Mouse (Mus musculus): ENCODE measurements at regions not wholly inside any gene's neighbourhood (a gene's known extent, or its start where the extent isn't known, plus 50 kb on each side); places are given as distances from the start of the nearest gene placed in this dataset.

DNA sequence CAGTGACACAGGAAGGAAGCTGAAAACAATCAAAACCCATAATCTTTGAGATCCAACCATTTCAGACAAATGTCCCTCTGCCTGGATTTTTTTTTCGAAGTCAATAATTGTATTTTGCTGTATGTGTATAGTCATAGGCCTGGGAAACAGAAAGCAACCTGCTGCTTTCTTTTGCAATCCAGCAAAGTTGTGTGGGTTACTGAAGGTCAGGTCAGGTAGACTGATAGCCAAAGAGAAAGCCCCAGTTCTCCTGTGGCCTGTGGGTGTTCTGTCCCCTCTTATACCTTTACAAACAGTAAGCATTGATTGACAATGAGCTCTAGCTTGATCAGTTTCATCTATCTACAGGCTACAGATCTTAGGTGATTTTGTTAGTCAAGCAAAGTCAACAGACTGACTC lies 66.4 kb downstream of the Foxa2 start:
- no peak for DNase-seq (ENCODE audit: low read depth, low spot score)
- TF ChIP-seq ZC3H11A (IDR thresholded peaks at IDR 0.05; ENCODE audit: borderline replicate concordance, low read depth, low read length) (no peak), ZNF384 (IDR thresholded peaks at IDR 0.05; ENCODE audit: low read depth, low read length) (no peak), CHD2 (IDR thresholded peaks at IDR 0.05; ENCODE audit: low read depth, low read length) (no peak), HCFC1 (IDR thresholded peaks at IDR 0.05; ENCODE audit: borderline replicate concordance, insufficient read depth, low read length) (no peak), MAFK (IDR thresholded peaks at IDR 0.05; ENCODE audit: insufficient read depth, low read depth, low read length) (no peak)
- no peak overlapping the region for H3K27ac ChIP-seq (ENCODE audit: insufficient read depth, low read depth, low read length, poor library complexity, severe bottlenecking)
- no peaks in the 10 kb centered on the region for H3K4me1 ChIP-seq (ENCODE audit: control insufficient read depth in 2 of 2, insufficient read depth in 2 of 2, low read length in 2 of 2, poor library complexity in 1 of 2)
- H3K9me3 ChIP-seq (ENCODE audit: control insufficient read depth, insufficient read depth, low read depth, low read length), result no peaks in the 10 kb centered on the region
- H3K36me3 ChIP-seq (ENCODE audit: control insufficient read depth, insufficient read depth, low read length, poor library complexity, severe bottlenecking), result no peaks in the 10 kb centered on the region
- in situ Hi-C loops (cut with MboI; ENCODE audit: low sequenced_read_pairs in 2 of 2, unreplicated experiment in 2 of 2), result no loop called here
- H3K4me3 ChIP-seq (ENCODE audit: insufficient read depth in 1 of 2, low read depth in 1 of 2, low read length in 2 of 2, poor library complexity in 1 of 2, severe bottlenecking in 1 of 2), result no peak overlapping the region
- no peak overlapping the region for H3K9ac ChIP-seq (ENCODE audit: insufficient read depth, low read depth, low read length, poor library complexity, severe bottlenecking)

DNA sequence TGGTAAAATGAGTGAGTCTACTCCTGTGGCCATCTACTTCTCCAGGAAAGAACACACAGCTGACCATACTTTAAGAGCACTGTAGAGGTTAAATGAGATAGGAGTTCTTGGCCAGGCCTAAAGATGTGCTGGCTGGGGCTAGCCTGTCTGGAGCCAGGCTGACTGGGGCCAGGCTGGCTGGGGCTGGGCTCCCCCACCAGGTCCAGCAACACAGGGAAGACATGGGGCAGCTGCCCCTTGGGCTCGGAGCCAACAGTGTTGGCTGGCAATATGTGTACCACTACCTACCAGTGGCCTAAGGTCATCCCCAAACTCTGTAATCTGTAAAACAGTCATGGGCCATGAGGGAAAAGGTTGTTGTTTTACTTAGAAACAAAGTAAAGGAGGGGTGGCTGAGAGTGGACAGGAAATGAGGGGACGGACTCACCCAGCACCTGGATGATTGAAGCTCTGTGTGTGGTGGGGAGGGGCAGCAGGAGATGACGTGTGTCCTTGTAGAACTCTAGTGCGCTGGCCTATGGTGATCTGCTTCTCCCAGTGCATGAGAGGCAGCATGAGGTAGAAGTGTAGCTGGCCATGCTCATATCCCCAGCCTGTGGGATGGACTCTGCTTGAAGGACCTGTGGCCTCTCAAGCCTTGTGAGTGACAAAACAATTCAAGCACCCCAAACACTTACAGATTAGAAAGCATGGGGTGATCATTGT lies 67.0 kb downstream of the Foxa2 start:
- Histone ChIP-seq H3K4me1 (ENCODE audit: control insufficient read depth in 2 of 2, insufficient read depth in 2 of 2, low read length in 2 of 2, poor library complexity in 1 of 2) (no peaks in the 10 kb centered on the region), H3K9me3 (ENCODE audit: control insufficient read depth, insufficient read depth, low read depth, low read length) (no peaks in the 10 kb centered on the region), H3K27ac (ENCODE audit: insufficient read depth, low read depth, low read length, poor library complexity, severe bottlenecking) (no peak overlapping the region), H3K36me3 (ENCODE audit: control insufficient read depth, insufficient read depth, low read length, poor library complexity, severe bottlenecking) (no peaks in the 10 kb centered on the region), H3K9ac (ENCODE audit: insufficient read depth, low read depth, low read length, poor library complexity, severe bottlenecking) (no peak overlapping the region), H3K4me3 (ENCODE audit: insufficient read depth in 1 of 2, low read depth in 1 of 2, low read length in 2 of 2, poor library complexity in 1 of 2, severe bottlenecking in 1 of 2) (no peak overlapping the region)
- DNase-seq (ENCODE audit: low read depth, low spot score), result no peak
- in situ Hi-C loops (cut with MboI; ENCODE audit: low sequenced_read_pairs in 2 of 2, unreplicated experiment in 2 of 2), result no loop called here
- TF ChIP-seq ZNF384 (IDR thresholded peaks at IDR 0.05; ENCODE audit: low read depth, low read length) (no peak), ZC3H11A (IDR thresholded peaks at IDR 0.05; ENCODE audit: borderline replicate concordance, low read depth, low read length) (no peak), HCFC1 (IDR thresholded peaks at IDR 0.05; ENCODE audit: borderline replicate concordance, insufficient read depth, low read length) (no peak), MAFK (IDR thresholded peaks at IDR 0.05; ENCODE audit: insufficient read depth, low read depth, low read length) (no peak), CHD2 (IDR thresholded peaks at IDR 0.05; ENCODE audit: low read depth, low read length) (no peak)

DNA sequence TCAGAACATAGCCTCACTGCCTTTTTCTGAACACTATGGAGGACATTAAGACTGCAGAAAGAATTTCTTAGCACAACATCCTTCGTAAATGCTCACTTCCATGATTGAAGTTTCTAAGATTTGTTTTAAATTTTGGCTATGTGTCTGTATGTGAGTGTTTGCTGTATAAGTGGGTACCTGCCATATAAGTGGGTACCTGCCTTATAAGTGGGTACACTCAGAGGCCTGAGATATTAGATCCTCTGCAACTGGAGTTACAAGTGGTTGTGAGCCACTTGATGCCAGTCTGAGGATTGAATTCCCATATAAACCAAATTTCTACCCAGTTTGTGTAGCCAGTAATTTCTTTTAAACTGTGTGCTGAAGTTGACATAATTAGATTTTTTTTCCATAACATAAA lies 67.8 kb downstream of the Foxa2 start:
- DNase-seq (ENCODE audit: low read depth, low spot score), result no peak
- TF ChIP-seq HCFC1 (IDR thresholded peaks at IDR 0.05; ENCODE audit: borderline replicate concordance, insufficient read depth, low read length) (no peak), MAFK (IDR thresholded peaks at IDR 0.05; ENCODE audit: insufficient read depth, low read depth, low read length) (no peak), ZNF384 (IDR thresholded peaks at IDR 0.05; ENCODE audit: low read depth, low read length) (no peak), ZC3H11A (IDR thresholded peaks at IDR 0.05; ENCODE audit: borderline replicate concordance, low read depth, low read length) (no peak)
- no peaks in the 10 kb centered on the region for H3K9me3 ChIP-seq (ENCODE audit: control insufficient read depth, insufficient read depth, low read depth, low read length)
- no peaks in the 10 kb centered on the region for H3K36me3 ChIP-seq (ENCODE audit: control insufficient read depth, insufficient read depth, low read length, poor library complexity, severe bottlenecking)
- H3K4me1 ChIP-seq (ENCODE audit: control insufficient read depth in 2 of 2, insufficient read depth in 2 of 2, low read length in 2 of 2, poor library complexity in 1 of 2), result no peaks in the 10 kb centered on the region
- H3K27ac ChIP-seq (ENCODE audit: insufficient read depth, low read depth, low read length, poor library complexity, severe bottlenecking), result no peak overlapping the region
- no peak overlapping the region for H3K4me3 ChIP-seq (ENCODE audit: insufficient read depth in 1 of 2, low read depth in 1 of 2, low read length in 2 of 2, poor library complexity in 1 of 2, severe bottlenecking in 1 of 2)
- H3K9ac ChIP-seq (ENCODE audit: insufficient read depth, low read depth, low read length, poor library complexity, severe bottlenecking), result no peak overlapping the region
- in situ Hi-C loops (cut with MboI; ENCODE audit: low sequenced_read_pairs in 2 of 2, unreplicated experiment in 2 of 2), result no loop called here

DNA sequence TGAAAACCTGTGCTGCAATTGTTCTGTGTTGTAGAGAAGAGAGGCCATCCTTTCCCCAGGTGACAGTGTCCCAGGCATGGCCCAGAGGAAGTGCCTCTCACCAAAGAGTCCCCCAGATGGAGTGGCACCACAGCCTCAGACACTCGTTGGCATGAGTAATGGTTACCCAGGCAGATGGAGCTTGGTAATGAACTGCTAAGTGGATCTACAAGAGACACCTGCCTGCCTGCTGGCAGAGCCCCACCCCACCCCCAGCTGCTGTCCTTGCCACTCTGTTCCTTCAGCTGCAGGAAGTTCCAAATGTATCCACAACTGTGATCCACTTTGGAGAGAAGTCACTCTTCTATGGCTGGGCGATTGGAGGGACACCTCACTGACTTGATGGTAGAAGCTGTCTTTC lies 72.0 kb downstream of the Foxa2 start:
- Histone ChIP-seq H3K9ac (ENCODE audit: insufficient read depth, low read depth, low read length, poor library complexity, severe bottlenecking) (no peak overlapping the region), H3K4me3 (ENCODE audit: insufficient read depth in 1 of 2, low read depth in 1 of 2, low read length in 2 of 2, poor library complexity in 1 of 2, severe bottlenecking in 1 of 2) (no peak overlapping the region), H3K4me1 (ENCODE audit: control insufficient read depth in 2 of 2, insufficient read depth in 2 of 2, low read length in 2 of 2, poor library complexity in 1 of 2) (no peaks in the 10 kb centered on the region), H3K36me3 (ENCODE audit: control insufficient read depth, insufficient read depth, low read length, poor library complexity, severe bottlenecking) (no peaks in the 10 kb centered on the region), H3K27ac (ENCODE audit: insufficient read depth, low read depth, low read length, poor library complexity, severe bottlenecking) (no peak overlapping the region), H3K9me3 (ENCODE audit: control insufficient read depth, insufficient read depth, low read depth, low read length) (no peaks in the 10 kb centered on the region)
- in situ Hi-C loops (cut with MboI; ENCODE audit: low sequenced_read_pairs in 2 of 2, unreplicated experiment in 2 of 2), result no loop called here
- TF ChIP-seq ZC3H11A (IDR thresholded peaks at IDR 0.05; ENCODE audit: borderline replicate concordance, low read depth, low read length) (no peak), CHD2 (IDR thresholded peaks at IDR 0.05; ENCODE audit: low read depth, low read length) (no peak), ZNF384 (IDR thresholded peaks at IDR 0.05; ENCODE audit: low read depth, low read length) (no peak), HCFC1 (IDR thresholded peaks at IDR 0.05; ENCODE audit: borderline replicate concordance, insufficient read depth, low read length) (no peak), MAFK (IDR thresholded peaks at IDR 0.05; ENCODE audit: insufficient read depth, low read depth, low read length) (no peak)
- no peak for DNase-seq (ENCODE audit: low read depth, low spot score)
